Mouse (Mus musculus): ENCODE data around the gene Noct.

DNA sequence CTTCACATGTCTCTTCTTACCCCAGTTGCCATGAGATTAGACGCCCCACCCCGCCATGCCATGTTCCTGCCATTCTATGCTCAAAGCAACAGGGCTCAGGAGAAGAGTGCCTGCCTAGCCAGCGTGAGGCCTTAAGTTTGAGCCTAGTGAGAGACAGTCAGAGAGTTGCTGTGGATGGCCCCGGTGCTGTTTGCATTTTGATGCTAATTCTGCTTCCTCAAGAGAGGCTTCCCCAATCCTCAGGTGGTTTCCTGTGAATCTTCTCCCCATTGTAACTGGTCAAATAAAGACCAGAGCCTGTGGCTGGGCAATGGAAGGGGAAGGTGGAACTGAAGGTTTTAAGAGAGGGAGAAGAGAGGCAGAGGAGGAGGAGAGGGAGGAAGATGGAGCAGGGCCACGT is 15.6 kb upstream of the Noct start:
- no peak for TF ChIP-seq ZC3H11A (IDR thresholded peaks at IDR 0.05; ENCODE audit: borderline replicate concordance, low read depth, low read length)
- no peak for TF ChIP-seq HCFC1 (IDR thresholded peaks at IDR 0.05; ENCODE audit: borderline replicate concordance, insufficient read depth, low read length)
- TF ChIP-seq ZNF384 (IDR thresholded peaks at IDR 0.05; ENCODE audit: low read depth, low read length), result no peak
- no peak for TF ChIP-seq CHD2 (IDR thresholded peaks at IDR 0.05; ENCODE audit: low read depth, low read length)
